Comparison of ENCODE assay signal across 17 mouse cellular contexts in the genomic region with DNA sequence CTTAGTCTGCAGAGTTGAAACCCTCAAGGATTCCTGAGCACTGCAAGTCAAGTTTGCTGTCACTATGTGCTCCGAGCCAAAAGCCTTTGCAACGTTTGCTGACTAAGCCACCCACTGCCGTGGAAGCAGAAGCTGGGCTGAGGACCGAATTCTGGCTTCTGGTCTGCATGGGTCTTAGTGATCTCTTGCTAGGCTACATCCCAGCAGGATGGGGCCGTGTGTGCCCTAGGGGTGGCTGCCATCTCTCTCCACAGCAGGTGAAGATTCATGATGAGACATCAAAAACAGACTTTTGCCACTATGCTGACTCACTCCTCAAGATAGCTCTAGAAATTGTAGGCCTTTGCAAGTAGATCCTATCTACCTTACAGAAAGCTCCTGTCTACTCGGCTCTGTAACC.
DNase-seq lines count a peak whose midpoint lies in the region; ATAC-seq and TF ChIP-seq lines count a peak whose summit lies in the region.
"Had no signal": no experiment of that assay in that cellular context is flagged by ENCODE, and none has a peak within 500 bp of the region (broad histone marks: within the 10 kb centered on the region; RNA-seq: fewer than 3 reads in every experiment).

No protein-coding gene starts in this region.

- 81% methylated on average over 6 of the region's 6 CpGs for WGBS in kidney, embryonic 15.5 days

- H3K36me3 ChIP-seq in kidney, embryonic 15.5 days = peaks cover 87% of the 10 kb centered on the region
- peaks cover 86% of the 10 kb centered on the region for H3K36me3 ChIP-seq in megakaryocyte, embryonic 14.5 days (replicated peaks; ENCODE audit: low read length)

- peak; percentile 60 to 88 for DNase-seq in adrenal gland, adult (ENCODE audit: inconsistent age in 2 of 2, low spot score in 1 of 2)
- no peak for DNase-seq in adrenal gland, postnatal 4 days (ENCODE audit: low spot score in 2 of 2)
- DNase-seq in kidney, postnatal 10 days = peak; percentile 44
- no peak for DNase-seq in testis, postnatal 10 days (ENCODE audit: low spot score)
- DNase-seq: cerebellum, adult 18-20 months; lung, adult 2 months; thymus, adult 18-20 months had no signal

- ATAC-seq in kidney, embryonic 15.5 days (replicated peaks; ENCODE audit: low FRiP score) = no peak
- no peak for ATAC-seq in megakaryocyte, adult 5-6 weeks (ENCODE audit: poor library complexity, severe bottlenecking)
- ATAC-seq: intestine, postnatal 0 days had no signal

- H3K9me3 ChIP-seq in kidney, embryonic 15.5 days (replicated peaks) = no peaks in the 10 kb centered on the region
- H3K9me3 ChIP-seq in megakaryocyte, embryonic 14.5 days = 0 out of 2 replicates have a peak, but pooled peaks cover 5% of the 10 kb centered on the region
- H3K9me3 ChIP-seq: heart, embryonic 13.5 days; hindbrain, embryonic 12.5 days; limb, embryonic 10.5 days had no signal

- H3K27ac ChIP-seq in kidney, embryonic 15.5 days = no peak overlapping the region
- H3K27ac ChIP-seq in embryonic fibroblast, embryonic 13.5 days (ENCODE audit: insufficient read depth, low read length) = peak overlapping the region; percentile 88
- H3K27ac ChIP-seq: heart, embryonic 13.5 days; hindbrain, embryonic 12.5 days; limb, embryonic 10.5 days had no signal

- no peak overlapping the region for H3K4me2 ChIP-seq in kidney, embryonic 15.5 days
- H3K4me2 ChIP-seq: heart, embryonic 13.5 days; hindbrain, embryonic 12.5 days; midbrain, embryonic 11.5 days had no signal

- no peak for TF ChIP-seq POLR2A in embryonic fibroblast, embryonic 13.5 days (IDR thresholded peaks at IDR 0.05; ENCODE audit: low read depth, low read length)

- H3K4me1 ChIP-seq in kidney, embryonic 15.5 days = peaks cover 5% of the 10 kb centered on the region; the same call in 1 of the 2 replicates
- H3K4me1 ChIP-seq in megakaryocyte, embryonic 14.5 days = peaks cover 79% of the 10 kb centered on the region
- peaks cover 8% of the 10 kb centered on the region; the same call in 1 of the 2 replicates for H3K4me1 ChIP-seq in embryonic fibroblast, embryonic 13.5 days (ENCODE audit: control insufficient read depth, insufficient read depth, low read length)

- H3K4me3 ChIP-seq in kidney, embryonic 15.5 days (replicated peaks) = no peak overlapping the region
- peak overlapping the region; percentile 0 for H3K4me3 ChIP-seq in megakaryocyte, embryonic 14.5 days (replicated peaks)
- no peak overlapping the region for H3K4me3 ChIP-seq in embryonic fibroblast, embryonic 13.5 days (ENCODE audit: insufficient read depth, low read length)
- H3K4me3 ChIP-seq: heart, embryonic 13.5 days; hindbrain, embryonic 12.5 days; layer of hippocampus, adult 2 months; limb, embryonic 10.5 days had no signal

- no peak for TF ChIP-seq CTCF in embryonic fibroblast, embryonic 13.5 days (IDR thresholded peaks at IDR 0.05; ENCODE audit: borderline replicate concordance, insufficient read depth, low read length)

- no peaks in the 10 kb centered on the region for H3K27me3 ChIP-seq in kidney, embryonic 15.5 days
- no peaks in the 10 kb centered on the region for H3K27me3 ChIP-seq in megakaryocyte, embryonic 14.5 days (replicated peaks)
- H3K27me3 ChIP-seq: heart, embryonic 13.5 days; hindbrain, embryonic 12.5 days had no signal

- no peak overlapping the region for H3K9ac ChIP-seq in kidney, embryonic 15.5 days
- H3K9ac ChIP-seq: heart, embryonic 13.5 days; hindbrain, embryonic 12.5 days had no signal

Comparison
In these comparisons a context has a peak if more than half of its experiments do, and no peak if none do; other contexts are left out.
1. DNase-seq: peak in adrenal gland, adult (2 of 2) and kidney, postnatal 10 days (single experiment); none in adrenal gland, postnatal 4 days (0 of 2) and testis, postnatal 10 days (single experiment).